Mouse (Mus musculus) embryonic fibroblast, embryonic 13.5 days (primary cell): ENCODE data around the gene Fam83f. TPM values are rescaled to one million over a fixed set of nuclear protein-coding genes. Genes with fewer than 3 reads are reported as not detected.

ENCODE experiments used
- H3K27ac ChIP-seq: 2 replicates; pipeline ENCODE4 v1.5.1; 2012; ENCODE audit warnings: low read length, control low read depth, inconsistent platforms; ENCODE audit not compliant: insufficient read depth
- H3K4me1 ChIP-seq: 2 replicates; pipeline ENCODE4 v1.6.1; 2011; ENCODE audit warnings: low read length; ENCODE audit not compliant: control insufficient read depth, insufficient read depth
- H3K4me3 ChIP-seq: 2 replicates; pipeline ENCODE4 v1.5.1; 2011; ENCODE audit warnings: mild to moderate bottlenecking, control low read depth, low read length; ENCODE audit not compliant: insufficient read depth
- CTCF ChIP-seq: IDR thresholded peaks from 2 replicates; pipeline ENCODE4 v1.5.1; 2011; ENCODE audit warnings: mild to moderate bottlenecking, control low read depth, low read length, moderate library complexity, borderline replicate concordance; ENCODE audit not compliant: insufficient read depth
- POLR2A ChIP-seq: IDR thresholded peaks from 2 replicates; pipeline ENCODE4 v1.6.1; 2011; ENCODE audit warnings: low read depth, mild to moderate bottlenecking, control low read depth, low read length, moderate library complexity
- polyA plus RNA-seq: library from polyadenylated mRNA; stranded (reverse); fragments of >200 nt; gene quantifications from 2 replicates; pipeline ENCODE4 v1.2.4, GENCODE M21; 2011; ENCODE audit warnings: low read depth; ENCODE audit not compliant: missing spikeins, insufficient read length

The Fam83f gene
- polyA plus RNA-seq, 1 experiment = 0.23 TPM

GRCm38 (mm10) chr15:80664444-80664843 lies 7.2 kb upstream of the Fam83f start:
- Histone ChIP-seq H3K27ac (no peak overlapping the region), H3K4me3 (no peak overlapping the region), H3K4me1 (no peaks in the 10 kb centered on the region)
- TF ChIP-seq CTCF (no peak), POLR2A (no peak)

DNA sequence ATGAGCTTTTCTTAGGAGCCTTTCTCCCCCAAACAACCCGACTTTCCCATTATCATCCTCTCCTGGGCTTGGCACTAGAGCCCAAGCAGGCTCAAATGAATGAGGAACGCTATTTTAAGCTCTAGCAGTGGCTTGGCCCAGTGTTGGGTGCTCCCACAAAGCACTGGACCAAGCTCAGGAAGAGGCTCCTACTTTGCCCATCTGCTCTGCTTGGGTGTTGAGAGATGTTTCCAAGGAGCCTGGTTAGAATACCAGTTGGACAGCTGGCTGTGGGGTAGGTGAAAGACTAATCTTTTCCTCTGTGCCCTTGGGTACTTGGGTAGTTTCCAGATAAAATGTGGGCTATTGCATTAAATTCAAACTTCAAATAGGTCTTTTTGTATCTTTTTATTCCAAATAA lies 1.2 kb downstream of the Fam83f start:
- Histone ChIP-seq H3K4me3 (no peak overlapping the region), H3K27ac (no peak overlapping the region), H3K4me1 (peaks cover 9% of the 10 kb centered on the region)
- TF ChIP-seq POLR2A = no peak
- TF ChIP-seq CTCF = no peak

GRCm38 (mm10) chr15:80673337-80674095 lies 1.9 kb downstream of the Fam83f start:
- peaks cover 9% of the 10 kb centered on the region for H3K4me1 ChIP-seq
- H3K27ac ChIP-seq = peak overlapping the region; percentile 51
- TF ChIP-seq CTCF (no peak), POLR2A (no peak)
- no peak overlapping the region for H3K4me3 ChIP-seq

DNA sequence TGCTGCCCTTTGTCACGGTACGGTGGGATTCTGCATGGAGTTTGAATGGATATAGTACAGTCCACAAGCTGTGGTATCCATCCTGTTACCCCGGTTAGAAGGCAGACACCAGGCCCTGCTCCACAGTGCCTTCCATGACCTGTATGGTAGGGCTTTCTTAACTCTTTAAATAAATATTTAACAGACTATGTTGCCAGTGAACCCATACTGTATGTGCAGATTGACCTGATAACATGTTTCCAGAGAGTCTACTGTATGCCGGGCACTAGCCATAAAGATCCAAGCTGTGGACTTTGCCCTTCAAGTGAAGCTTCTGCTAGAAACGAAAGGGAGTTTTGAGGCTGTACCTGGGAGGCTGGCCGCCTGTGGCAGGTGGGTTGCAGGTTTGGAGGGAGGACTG lies 3.1 kb downstream of the Fam83f start:
- H3K4me1 ChIP-seq = peaks cover 9% of the 10 kb centered on the region
- no peak for TF ChIP-seq POLR2A
- no peak for TF ChIP-seq CTCF
- no peak overlapping the region for H3K4me3 ChIP-seq
- no peak overlapping the region for H3K27ac ChIP-seq

- TF ChIP-seq POLR2A (no peak), CTCF (no peak)
- H3K4me3 ChIP-seq = no peak overlapping the region
- H3K27ac ChIP-seq = no peak overlapping the region
- no peaks in the 10 kb centered on the region for H3K4me1 ChIP-seq
These were observed 8.0 kb downstream of the Fam83f start for GRCm38 (mm10) chr15:80679515-80680215.

GRCm38 (mm10) chr15:80680347-80681030 lies 8.8 kb downstream of the Fam83f start:
- H3K4me1 ChIP-seq = no peaks in the 10 kb centered on the region
- H3K4me3 ChIP-seq = no peak overlapping the region
- H3K27ac ChIP-seq = no peak overlapping the region
- no peak for TF ChIP-seq POLR2A
- no peak for TF ChIP-seq CTCF

GRCm38 (mm10) chr15:80681466-80681881 lies 9.8 kb downstream of the Fam83f start:
- no peaks in the 10 kb centered on the region for H3K4me1 ChIP-seq
- no peak overlapping the region for H3K27ac ChIP-seq
- TF ChIP-seq POLR2A (no peak), CTCF (no peak)
- no peak overlapping the region for H3K4me3 ChIP-seq

GRCm38 (mm10) chr15:80682343-80682742 lies 10.7 kb downstream of the Fam83f start:
- Histone ChIP-seq H3K27ac (no peak overlapping the region), H3K4me3 (no peak overlapping the region), H3K4me1 (no peaks in the 10 kb centered on the region)
- TF ChIP-seq POLR2A (no peak), CTCF (no peak)

GRCm38 (mm10) chr15:80683151-80683550 lies 11.5 kb downstream of the Fam83f start:
- H3K4me1 ChIP-seq = no peaks in the 10 kb centered on the region
- no peak overlapping the region for H3K27ac ChIP-seq
- H3K4me3 ChIP-seq = no peak overlapping the region
- no peak for TF ChIP-seq CTCF

- H3K27ac ChIP-seq = no peak overlapping the region
- TF ChIP-seq POLR2A (no peak), CTCF (no peak)
- H3K4me1 ChIP-seq = no peaks in the 10 kb centered on the region
- H3K4me3 ChIP-seq = no peak overlapping the region
These were observed 12.3 kb downstream of the Fam83f start for GRCm38 (mm10) chr15:80683990-80684389.
